Mouse (Mus musculus) retina, embryonic 14.5 days (tissue): ENCODE data around the gene Sdk1.

Experiments used
- DNase-seq: peaks from one replicate; pipeline ENCODE4 v3.0.0-alpha.2; 2015; ENCODE audit warnings: low spot score

The Sdk1 gene

GRCm38 (mm10) chr5:141324910-141325309, 83.6 kb downstream of the Sdk1 start:
- no peak for DNase-seq

DNA sequence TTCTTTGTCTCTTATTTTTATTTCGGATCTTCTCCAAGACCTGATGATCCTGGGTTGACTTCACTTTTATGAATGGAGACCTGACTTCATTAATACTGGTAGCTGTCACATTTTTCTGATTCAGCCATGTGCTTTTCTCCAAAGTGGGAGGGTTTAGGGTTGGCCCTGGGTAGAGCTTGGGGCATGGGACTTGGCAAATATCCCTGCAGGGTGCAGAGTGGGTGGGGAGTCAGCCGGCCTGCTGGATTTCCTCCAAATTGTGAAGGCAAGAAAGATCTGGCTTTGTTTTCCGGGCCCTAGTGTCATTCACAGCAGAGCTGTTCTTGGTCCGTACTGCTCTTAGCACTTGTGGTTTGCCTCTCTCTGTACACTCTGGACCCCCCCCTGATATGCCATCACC, 103.1 kb downstream of the Sdk1 start:
- no peak for DNase-seq

DNA sequence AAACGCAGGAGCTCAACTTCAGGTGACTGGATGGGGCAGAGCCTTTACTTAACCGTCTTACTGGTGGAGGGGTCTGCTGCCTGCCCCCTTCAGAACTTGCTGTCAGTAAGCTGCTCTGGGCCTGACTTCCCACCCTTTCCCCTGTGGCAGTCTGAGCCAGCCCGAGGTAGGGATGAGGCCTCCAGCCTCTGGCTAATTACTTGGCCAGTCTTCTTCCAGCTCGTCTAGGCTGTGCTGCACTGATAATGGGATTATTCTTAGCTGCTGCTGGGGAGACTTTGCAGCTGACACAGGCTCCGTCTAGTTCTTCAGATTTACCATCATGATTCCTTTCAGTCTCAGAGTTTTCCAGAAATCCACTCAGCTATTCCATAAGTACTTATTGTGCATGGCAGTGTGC, 104.2 kb downstream of the Sdk1 start:
- peak; percentile 26 for DNase-seq

GRCm38 (mm10) chr5:141362676-141363075, 121.4 kb downstream of the Sdk1 start:
- DNase-seq: peak; percentile 24

DNA sequence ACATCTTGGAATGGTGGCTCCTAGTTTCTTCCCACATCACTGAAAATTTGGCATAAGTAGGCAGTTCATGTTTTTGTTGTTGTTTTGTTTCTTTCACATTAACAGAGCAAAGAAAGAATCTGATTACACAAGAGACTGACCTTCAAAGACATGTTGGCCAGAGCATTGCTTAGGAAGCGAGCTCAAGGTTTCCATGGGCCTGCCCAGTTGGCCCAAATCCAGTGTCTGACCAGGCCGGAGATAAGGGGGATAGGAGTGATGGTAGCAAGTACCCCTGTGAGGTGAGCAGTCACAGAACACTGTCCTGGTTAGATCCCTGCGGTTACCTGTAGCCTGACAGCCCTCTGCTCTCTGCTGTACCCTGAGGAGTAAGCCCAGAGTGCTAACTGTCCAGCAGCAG, 122.7 kb downstream of the Sdk1 start:
- no peak for DNase-seq

- DNase-seq: no peak
These were observed 127.3 kb downstream of the Sdk1 start for GRCm38 (mm10) chr5:141368567-141368966.

GRCm38 (mm10) chr5:141374797-141375196, 133.5 kb downstream of the Sdk1 start:
- DNase-seq: no peak

- no peak for DNase-seq
These were observed 138.8 kb downstream of the Sdk1 start for GRCm38 (mm10) chr5:141379836-141380773.

DNA sequence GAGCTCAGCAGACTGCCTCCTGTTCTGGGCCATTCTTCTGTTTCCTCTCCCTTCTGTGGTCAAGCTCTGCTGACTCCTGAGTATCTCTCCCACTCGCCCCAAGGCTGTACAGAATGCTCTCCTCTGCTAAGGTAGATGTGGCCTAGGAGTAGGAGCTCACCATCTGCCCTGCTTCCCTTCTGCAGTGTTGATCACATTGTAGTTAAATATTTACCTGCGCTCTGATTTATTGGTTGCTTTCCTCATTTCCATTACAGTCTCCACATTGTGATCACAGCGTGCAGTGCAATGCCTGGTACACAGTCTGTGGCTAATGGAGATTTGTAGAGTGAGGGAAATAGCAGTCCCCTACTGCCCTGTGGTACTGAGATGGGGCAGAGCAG, 139.5 kb downstream of the Sdk1 start:
- DNase-seq: no peak

DNA sequence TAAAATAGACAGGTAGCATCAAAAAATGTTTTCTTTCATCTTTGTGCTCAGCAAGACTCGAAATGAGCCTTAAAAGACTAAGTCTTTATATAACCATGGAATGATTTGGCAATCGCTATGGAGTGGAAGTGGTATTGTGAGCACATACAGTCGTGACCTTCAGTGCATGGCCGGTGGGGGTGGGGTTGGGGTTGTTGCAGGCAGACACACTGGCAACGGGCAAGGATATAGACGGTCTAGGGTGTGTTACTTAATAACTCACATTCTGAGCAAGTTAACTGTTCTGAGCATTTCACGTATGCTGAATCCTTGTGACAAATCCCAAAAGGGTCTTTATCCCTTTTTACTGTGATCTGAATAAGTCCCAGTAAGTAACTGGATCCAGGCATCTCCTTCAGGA, 140.3 kb downstream of the Sdk1 start:
- no peak for DNase-seq

- no peak for DNase-seq
These were observed 141.1 kb downstream of the Sdk1 start for GRCm38 (mm10) chr5:141382246-141382835.

GRCm38 (mm10) chr5:141388451-141388850, 147.2 kb downstream of the Sdk1 start:
- DNase-seq: peak; percentile 42

- DNase-seq: no peak
These were observed 149.3 kb downstream of the Sdk1 start for GRCm38 (mm10) chr5:141390541-141390940.

- no peak for DNase-seq
These were observed 149.9 kb downstream of the Sdk1 start for GRCm38 (mm10) chr5:141391153-141391552.

- no peak for DNase-seq
These were observed 152.6 kb downstream of the Sdk1 start for GRCm38 (mm10) chr5:141393846-141394245.

GRCm38 (mm10) chr5:141394586-141394985, 153.3 kb downstream of the Sdk1 start:
- DNase-seq: no peak

- DNase-seq: no peak
These were observed 162.5 kb downstream of the Sdk1 start for GRCm38 (mm10) chr5:141403741-141404140.

DNA sequence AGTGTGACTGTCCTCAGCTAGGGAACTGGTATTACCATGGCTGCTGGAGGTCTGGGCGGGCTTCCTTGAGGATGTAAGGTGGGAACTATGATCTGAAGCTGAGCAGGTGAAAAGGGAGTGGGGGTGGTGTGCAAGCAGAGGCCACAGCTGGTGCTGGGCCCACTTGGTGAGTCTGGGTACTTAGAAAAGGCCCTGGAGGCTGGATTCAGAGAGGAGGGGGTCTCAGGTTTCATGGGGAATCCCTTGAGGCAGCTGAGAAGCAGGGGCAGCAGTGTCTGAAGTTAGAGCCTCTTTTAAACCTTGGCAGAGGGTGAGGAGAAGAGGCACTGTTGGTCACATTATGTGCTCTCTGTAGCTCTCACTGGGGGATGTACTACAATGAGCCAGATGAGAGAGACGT, 163.4 kb downstream of the Sdk1 start:
- DNase-seq: no peak

- no peak for DNase-seq
These were observed 165.6 kb downstream of the Sdk1 start for GRCm38 (mm10) chr5:141406926-141407325.

GRCm38 (mm10) chr5:141413013-141413412, 171.7 kb downstream of the Sdk1 start:
- DNase-seq: no peak

- no peak for DNase-seq
These were observed 174.5 kb downstream of the Sdk1 start for GRCm38 (mm10) chr5:141415644-141416243.

- DNase-seq: no peak
These were observed 186.8 kb downstream of the Sdk1 start for GRCm38 (mm10) chr5:141428132-141428531.

- DNase-seq: no peak
These were observed 192.0 kb downstream of the Sdk1 start for GRCm38 (mm10) chr5:141433286-141433685.
